Mouse (Mus musculus) T-helper 17 cell (primary cell): ENCODE data around the gene Trim58.

Experiments used
- in situ Hi-C, 2 experiments: fragments of 300-600 bp; cut with MboI, MseI; formaldehyde crosslinking; loops; 1 replicate in 1 of 2; 2 replicates in 1 of 2; pipeline ENCODE4 v1.15.1; 2025; ENCODE audit warnings: high pct_unique_total_duplicates in 2 of 2

Gene Trim58

GRCm38 (mm10) chr11:58640272-58640867 is at the start of gene Trim58:
TSS of gene Trim58 (plus strand) at chr11:58640465.
- in situ Hi-C loops: loop anchor here (10.0 kb wide), 2 partner anchors 366 to 466 kb away; partner anchors contain the start of genes 4930438A08Rik (in 1 of the 2) and Mrpl22 (in 1 of the 2)

- in situ Hi-C loops: no loop called here
These were observed 45.5 kb upstream of the Trim58 start, which contains the start of gene Olfr324 for GRCm38 (mm10) chr11:58594814-58595213. TSS of gene Olfr324 (plus strand) at chr11:58595114.

GRCm38 (mm10) chr11:58597837-58598236 is 42.4 kb upstream of the Trim58 start:
- in situ Hi-C loops: no loop called here

GRCm38 (mm10) chr11:58602062-58602461 is 38.2 kb upstream of the Trim58 start:
- in situ Hi-C loops: no loop called here

- in situ Hi-C loops: no loop called here
These were observed 37.3 kb upstream of the Trim58 start for GRCm38 (mm10) chr11:58602800-58603560.

- in situ Hi-C loops: no loop called here
These were observed 35.6 kb upstream of the Trim58 start for GRCm38 (mm10) chr11:58604688-58605087.

GRCm38 (mm10) chr11:58605228-58605627 is 35.0 kb upstream of the Trim58 start:
- in situ Hi-C loops: no loop called here

- in situ Hi-C loops: no loop called here
These were observed 33.9 kb upstream of the Trim58 start for GRCm38 (mm10) chr11:58606177-58606919.

GRCm38 (mm10) chr11:58607030-58607429 is 33.2 kb upstream of the Trim58 start:
- in situ Hi-C loops: no loop called here

GRCm38 (mm10) chr11:58613359-58613758 is 26.9 kb upstream of the Trim58 start:
- in situ Hi-C loops: no loop called here

GRCm38 (mm10) chr11:58614526-58614925 is 25.7 kb upstream of the Trim58 start:
- in situ Hi-C loops: no loop called here

GRCm38 (mm10) chr11:58615975-58616374 is 24.3 kb upstream of the Trim58 start, which contains the start of gene 2210407C18Rik:
TSS of gene 2210407C18Rik (minus strand) at chr11:58616075.
- in situ Hi-C loops: no loop called here

GRCm38 (mm10) chr11:58618369-58618768 is 21.9 kb upstream of the Trim58 start:
- in situ Hi-C loops: no loop called here

- in situ Hi-C loops: no loop called here
These were observed 21.5 kb upstream of the Trim58 start for GRCm38 (mm10) chr11:58618793-58619192.

- in situ Hi-C loops: loop anchor here in 1 of 2 experiments (10.0 kb wide), 1 partner anchor 341 kb away; no protein-coding TSS in a partner anchor
These were observed 14.1 kb upstream of the Trim58 start for GRCm38 (mm10) chr11:58626146-58626545.

- in situ Hi-C loops: no loop called here
These were observed 9.9 kb upstream of the Trim58 start, which contains the start of gene Olfr323 for GRCm38 (mm10) chr11:58630401-58630800. TSS of gene Olfr323 (minus strand) at chr11:58630501.

GRCm38 (mm10) chr11:58634878-58635277 is 5.4 kb upstream of the Trim58 start:
- in situ Hi-C loops: no loop called here

GRCm38 (mm10) chr11:58636376-58636977 is 3.8 kb upstream of the Trim58 start:
- in situ Hi-C loops: no loop called here

- in situ Hi-C loops: no loop called here
These were observed 2.0 kb upstream of the Trim58 start for GRCm38 (mm10) chr11:58638176-58638701.

GRCm38 (mm10) chr11:58641057-58641456 is 792 bp downstream of the Trim58 start:
- in situ Hi-C loops: loop anchor here (10.0 kb wide), 2 partner anchors 366 to 466 kb away; partner anchors contain the start of genes 4930438A08Rik (in 1 of the 2) and Mrpl22 (in 1 of the 2)
